Mouse (Mus musculus) heart, embryonic 14.5 days (tissue): Measurements from ENCODE around the gene Gm36245. TPM values are rescaled to one million over a fixed set of nuclear protein-coding genes. Genes with fewer than 3 reads are reported as not detected.
"Not testable (repeated sequence)": the region's sequence is repeated elsewhere in the genome, so short reads cannot be mapped to it uniquely, and the experiment has no call there.

Experiments
- ATAC-seq: fragments of 200-750 bp; cut with Nextera tagmentation; 2 replicates; pipeline ENCODE4 v1.8.0; 2017; ENCODE audit warnings: low read depth, moderate TSS enrichment; ENCODE audit not compliant: insufficient number of reproducible peaks, insufficient read depth, low FRiP score
- H3K27ac ChIP-seq, 2 experiments: fragments of 200-500 bp in 1 of 2; fragments of 300-500 bp in 1 of 2; sonication (generic) in 1 of 2; replicated peaks in 1 of 2; 2 replicates each; pipeline ENCODE4 v1.5.1; 2012 to 2014; ENCODE audit warnings: low read depth in 2 of 2, low read length in 2 of 2, control low read depth in 1 of 2, mild to moderate bottlenecking in 1 of 2, mixed read lengths in 1 of 2; ENCODE audit not compliant: control insufficient read depth in 1 of 2, insufficient read depth in 1 of 2
- H3K27me3 ChIP-seq: fragments of 300-500 bp; sonication (generic); 2 replicates; pipeline ENCODE4 v1.6.1; 2014; ENCODE audit warnings: mild to moderate bottlenecking, low read length, control low read depth; ENCODE audit not compliant: control insufficient read depth, insufficient read depth
- H3K36me3 ChIP-seq: fragments of 300-500 bp; sonication (generic); 2 replicates; pipeline ENCODE4 v1.6.1; 2014; ENCODE audit warnings: mild to moderate bottlenecking, control low read depth, low read length, mixed read lengths; ENCODE audit not compliant: control insufficient read depth, insufficient read depth
- H3K4me1 ChIP-seq, 2 experiments: fragments of 200-500 bp in 1 of 2; fragments of 300-500 bp in 1 of 2; sonication (generic) in 1 of 2; 2 replicates each; pipeline ENCODE4 v1.6.1; 2012 to 2014; ENCODE audit warnings: low read length in 2 of 2, control low read depth in 1 of 2, mixed read lengths in 1 of 2; ENCODE audit not compliant: control insufficient read depth in 2 of 2, insufficient read depth in 2 of 2
- H3K4me2 ChIP-seq: fragments of 300-500 bp; sonication (generic); 2 replicates; pipeline ENCODE4 v1.6.1; 2014; ENCODE audit warnings: mild to moderate bottlenecking, low read length
- H3K4me3 ChIP-seq, 2 experiments: fragments of 200-500 bp in 1 of 2; fragments of 300-500 bp in 1 of 2; sonication (generic) in 1 of 2; 2 replicates each; pipeline ENCODE4 v1.5.1; 2012 to 2014; ENCODE audit warnings: low read length in 2 of 2, mild to moderate bottlenecking in 2 of 2, control low read depth in 1 of 2, low read depth in 1 of 2, moderate library complexity in 1 of 2; ENCODE audit not compliant: control insufficient read depth in 1 of 2, insufficient read depth in 1 of 2
- H3K9ac ChIP-seq: fragments of 300-500 bp; sonication (generic); 2 replicates; pipeline ENCODE4 v1.6.1; 2014; ENCODE audit warnings: mild to moderate bottlenecking, low read length
- H3K9me3 ChIP-seq: fragments of 300-500 bp; sonication (generic); 2 replicates; pipeline ENCODE4 v1.6.1; 2016; ENCODE audit warnings: low read length, control low read depth; ENCODE audit not compliant: control insufficient read depth
- WGBS: fragments of 180-500 bp; shearing (Covaris S2); extraction: QIAGEN DNeasy Blood & Tissue Kit; methylation state at CpG from one replicate; pipeline ENCODE4 v1.1.7; 2014; 5-methylcytosine and 5-hydroxymethylcytosine counted together
- polyA plus RNA-seq: library from polyadenylated mRNA; unstranded; fragments of >200 nt; fragmentation: Nextera tagmentation; extraction: Ambion mirVana; gene quantifications from 2 replicates; pipeline ENCODE4 v1.2.1, GENCODE M21; 2014

The Gm36245 gene
- polyA plus RNA-seq, 1 experiment from 2014 or later: not detected

DNA sequence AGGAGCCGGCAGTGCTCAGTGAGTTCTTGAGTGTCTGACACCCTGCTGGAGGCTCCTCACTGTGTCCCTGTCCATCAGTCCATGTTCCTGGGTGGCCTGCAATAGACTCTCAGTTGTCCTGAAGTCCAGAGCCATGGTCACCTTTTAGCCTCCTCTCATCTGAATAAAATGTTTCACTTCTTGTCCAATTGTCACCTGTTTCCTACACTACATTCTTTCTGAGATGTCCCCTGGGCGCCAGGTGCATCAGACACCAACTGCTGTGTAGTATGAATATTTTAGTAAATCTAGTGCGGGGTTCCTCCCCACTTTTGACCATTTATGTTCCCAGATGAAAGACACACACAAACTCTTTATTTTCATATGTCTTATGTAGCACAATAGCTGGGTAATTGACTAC, 30.8 kb downstream of the Gm36245 start:
- ATAC-seq, H3K27me3 ChIP-seq, H3K27ac ChIP-seq, H3K4me3 ChIP-seq, H3K36me3 ChIP-seq, H3K9ac ChIP-seq, H3K4me2 ChIP-seq, H3K4me1 ChIP-seq, H3K9me3 ChIP-seq: not testable (repeated sequence)
- WGBS: 70% methylated on average over 3 of the region's 3 CpGs

- not testable (repeated sequence) for H3K4me1 ChIP-seq, H3K27ac ChIP-seq, H3K4me3 ChIP-seq, H3K4me2 ChIP-seq, ATAC-seq, H3K9me3 ChIP-seq, H3K9ac ChIP-seq, H3K36me3 ChIP-seq, H3K27me3 ChIP-seq
- 63% methylated on average over 2 of the region's 2 CpGs for WGBS
Observed at GRCm38 (mm10) chr15:77643176-77643575, 44.1 kb downstream of the Gm36245 start, which contains the start of gene Apol11b. Gene Apol11b (minus strand): TSS chr15:77643286.

- not testable (repeated sequence) for H3K9me3 ChIP-seq, H3K4me3 ChIP-seq, H3K4me2 ChIP-seq, H3K27me3 ChIP-seq, H3K27ac ChIP-seq, H3K9ac ChIP-seq, H3K4me1 ChIP-seq, H3K36me3 ChIP-seq, ATAC-seq
Observed at GRCm38 (mm10) chr15:77651143-77651542, 52.1 kb downstream of the Gm36245 start.

Other genes with a start within 250 kb of the Gm36245 start
- 0.11 and 0.31 TPM in 2 replicates for gene Apol7a, start 200.1 kb upstream of the Gm36245 start, polyA plus RNA-seq
- 0.82 and 0.94 TPM in 2 replicates for gene Apol9a, start 188.1 kb upstream of the Gm36245 start, polyA plus RNA-seq
- gene Apol7b, start 151.8 kb upstream of the Gm36245 start, polyA plus RNA-seq: not detected in 2 replicates
- gene Apol10a, start 122.2 kb upstream of the Gm36245 start, polyA plus RNA-seq: not detected in 2 replicates
- gene Apol11a, start 91.0 kb upstream of the Gm36245 start, polyA plus RNA-seq: not detected in 2 replicates
- not detected in 2 replicates for gene Apol7c, start 65.9 kb upstream of the Gm36245 start, polyA plus RNA-seq
- gene 1700025B11Rik, start 37.4 kb upstream of the Gm36245 start, polyA plus RNA-seq: not detected in 2 replicates
- gene Apol10b, start 3.1 kb upstream of the Gm36245 start, polyA plus RNA-seq: not detected in 2 replicates
- gene Apol11b, start 44.0 kb downstream of the Gm36245 start, polyA plus RNA-seq: 0.16 and 0.27 TPM in 2 replicates
- gene Apol7e, start 99.6 kb downstream of the Gm36245 start, polyA plus RNA-seq: 0.08 TPM in 1 of 2 replicates, not detected in the other
- not detected in 2 replicates for gene Apol9b, start 129.8 kb downstream of the Gm36245 start, polyA plus RNA-seq
- gene Apol8, start 157.7 kb downstream of the Gm36245 start, polyA plus RNA-seq: not detected in 2 replicates
- 31.0 and 32.8 TPM in 2 replicates for gene Myh9, start 242.9 kb downstream of the Gm36245 start, polyA plus RNA-seq